Mouse (Mus musculus) ES-E14 (cell line): ENCODE data around the gene Loxl1.

Experiments used
- ZC3H11A ChIP-seq: IDR thresholded peaks from 2 replicates; pipeline ENCODE4 v1.6.1; 2012; ENCODE audit warnings: low read depth, mild to moderate bottlenecking, inconsistent platforms, low read length, borderline replicate concordance
- ZNF384 ChIP-seq: IDR thresholded peaks from 2 replicates; pipeline ENCODE4 v1.6.1; 2012; ENCODE audit warnings: low read depth, low read length, inconsistent platforms

DNA sequence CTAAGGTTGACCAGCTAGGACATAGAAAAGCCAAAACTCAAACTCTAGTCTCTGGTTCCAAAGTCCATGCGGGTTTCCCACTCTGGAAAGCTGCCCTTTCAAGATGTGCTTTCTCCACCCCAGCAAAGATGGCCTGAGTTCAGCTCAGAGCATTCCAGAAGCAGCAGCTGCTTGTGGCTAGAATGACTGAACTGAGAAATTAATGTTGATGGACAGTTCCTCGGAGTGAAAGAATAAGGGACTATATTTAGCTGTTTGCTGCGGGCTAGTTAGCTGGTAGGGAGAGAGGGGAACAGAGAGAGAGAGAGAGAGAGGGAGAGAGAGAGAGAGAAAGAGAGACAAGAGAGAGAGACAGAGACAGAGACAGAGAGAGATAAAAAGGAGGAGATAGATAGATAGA is 18.3 kb upstream of the Loxl1 start:
- no peak for TF ChIP-seq ZC3H11A
- TF ChIP-seq ZNF384, result no peak
